Mouse (Mus musculus) hematopoietic stem cell, adult 5-6 weeks (primary cell): ENCODE results near the gene Stmn1. TPM values are rescaled to one million over a fixed set of nuclear protein-coding genes. Genes with fewer than 3 reads are reported as not detected.

Source experiments
- total RNA-seq: library from RNA; stranded (forward); fragments of 172-1452, 232-1000 nt; gene quantifications from 2 replicates; pipeline ENCODE4 v1.2.3, GENCODE M21; 2017

The Stmn1 gene
- total RNA-seq, 1 experiment from 2014 or later, result 1,820 TPM

Other genes starting within 250 kb of the Stmn1 start
- gene Catsper4, start 240.9 kb upstream of the Stmn1 start, total RNA-seq, result not detected in 2 replicates
- gene Cnksr1, start 229.9 kb upstream of the Stmn1 start, total RNA-seq, result not detected in 2 replicates
- not detected in 2 replicates for gene E130218I03Rik, start 224.7 kb upstream of the Stmn1 start, total RNA-seq
- gene Zfp593, start 222.7 kb upstream of the Stmn1 start, total RNA-seq, result 10.7 and 14.4 TPM in 2 replicates
- not detected in 2 replicates for gene Gm30191, start 221.4 kb upstream of the Stmn1 start, total RNA-seq
- 1.1 and 2.1 TPM in 2 replicates for gene Grrp1, start 214.2 kb upstream of the Stmn1 start, total RNA-seq
- gene Pdik1l, start 180.4 kb upstream of the Stmn1 start, total RNA-seq, result 32.7 and 36.2 TPM in 2 replicates
- gene Trim63, start 153.2 kb upstream of the Stmn1 start, total RNA-seq, result not detected in 2 replicates
- not detected in 2 replicates for gene Slc30a2, start 125.1 kb upstream of the Stmn1 start, total RNA-seq
- gene Extl1, start 84.5 kb upstream of the Stmn1 start, total RNA-seq, result 0.20 and 0.50 TPM in 2 replicates
- 15.7 and 25.3 TPM in 2 replicates for gene Pafah2, start 72.0 kb upstream of the Stmn1 start, total RNA-seq
- 15.6 and 25.2 TPM in 2 replicates for gene Paqr7, start 28.4 kb downstream of the Stmn1 start, total RNA-seq
- gene Aunip, start 42.7 kb downstream of the Stmn1 start, total RNA-seq, result 15.8 and 34.0 TPM in 2 replicates
- gene Mtfr1l, start 67.1 kb downstream of the Stmn1 start, total RNA-seq, result 51.8 and 71.4 TPM in 2 replicates
- 8.2 and 9.2 TPM in 2 replicates for gene Selenon, start 83.8 kb downstream of the Stmn1 start, total RNA-seq
- 4.4 and 7.5 TPM in 2 replicates for gene Man1c1, start 236.0 kb downstream of the Stmn1 start, total RNA-seq